Mouse (Mus musculus): ENCODE measurements around the gene Tmem183a. TPM values are rescaled to one million over a fixed set of nuclear protein-coding genes. Genes with fewer than 3 reads are reported as not detected.

Tmem183a gene
- 10 to 100 TPM; 13.8 to 19.5 TPM for total RNA-seq (2021)
- long read RNA-seq, experiment 1, transcript Tmem183a-201 (8 exons, 3,149 nt) = major isoform, 8 of 20 reads
- long read RNA-seq, experiment 1, partial matches to known transcripts = 2 of 20 reads
- long read RNA-seq, experiment 1, other reads (novel, unspliced or antisense) = 6 of 20 reads
- long read RNA-seq, experiment 2, transcript Tmem183a-201 (8 exons, 3,149 nt) = major isoform, 5 of 16 reads
- long read RNA-seq, experiment 2, partial matches to known transcripts = 2 of 16 reads
- long read RNA-seq, experiment 2, other reads (novel, unspliced or antisense) = 8 of 16 reads

DNA sequence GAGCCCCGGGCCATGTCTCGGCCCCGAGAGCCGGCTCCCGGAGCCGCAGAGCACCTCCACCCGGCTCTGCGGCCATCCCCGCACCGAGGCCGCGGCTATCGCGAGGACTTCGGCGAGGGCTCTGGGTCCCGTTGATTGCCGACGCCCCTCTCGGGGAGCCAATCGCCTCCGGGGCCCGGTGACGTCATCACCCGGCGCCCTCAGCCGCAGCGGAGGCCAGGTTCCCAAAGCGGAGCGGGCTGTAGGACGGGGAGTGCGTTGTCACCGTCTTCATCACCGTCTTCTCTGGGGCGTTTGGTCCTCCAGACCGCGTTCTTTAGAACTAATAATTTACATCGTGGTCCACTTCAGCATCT, at the start of gene Tmem183a:
Gene Tmem183a (minus strand): TSS at position 123 of the 356 bp plus-strand sequence.
- DNase-seq = peak; percentile 98
- intact Hi-C loops (cut with DNase I; ENCODE audit: low total_unique reads) = loop anchor here (10.0 kb wide), 1 partner anchor 93 kb away; the partner anchor contains the start of gene Klhl12

DNA sequence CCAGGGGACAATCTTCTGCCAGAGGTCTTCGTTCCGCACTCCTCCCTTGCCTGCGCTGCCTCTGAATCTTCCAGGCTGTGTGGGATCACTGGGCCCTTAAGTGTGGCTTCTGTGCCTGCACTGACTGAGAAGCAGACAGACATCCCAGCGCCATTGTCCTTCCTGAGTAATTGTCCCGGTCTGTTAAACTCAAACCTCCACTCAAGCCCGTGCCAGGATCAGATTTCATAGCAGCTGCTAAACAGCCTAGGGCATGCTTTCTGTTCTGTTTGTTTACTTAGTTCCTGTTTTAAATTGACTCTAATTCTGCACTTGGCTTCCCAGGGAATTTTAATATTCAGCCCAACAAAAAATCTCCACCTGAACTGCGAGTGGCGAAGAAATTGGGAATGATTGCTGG, 46.3 kb upstream of the Tmem183a start:
- intact Hi-C loops (cut with DNase I; ENCODE audit: low total_unique reads) = no loop called here
- DNase-seq = no peak

DNA sequence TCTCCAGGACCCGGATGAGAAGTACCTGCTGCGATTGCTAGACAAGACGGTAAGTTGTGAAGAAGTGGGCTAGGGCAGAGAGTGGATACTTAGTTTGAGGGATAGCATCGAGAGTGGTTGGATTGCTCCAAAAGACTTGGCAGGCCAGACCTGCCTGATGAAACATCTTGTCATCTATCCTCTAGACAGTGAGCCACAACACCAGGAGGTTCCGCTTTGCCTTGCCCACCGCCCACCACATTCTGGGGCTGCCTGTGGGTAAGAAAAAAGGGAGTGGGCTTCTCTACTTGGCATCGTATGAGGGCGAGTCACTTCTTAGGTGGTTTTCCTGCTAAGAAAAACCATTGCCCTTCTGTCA, 44.6 kb upstream of the Tmem183a start:
- intact Hi-C loops (cut with DNase I; ENCODE audit: low total_unique reads) = no loop called here

DNA sequence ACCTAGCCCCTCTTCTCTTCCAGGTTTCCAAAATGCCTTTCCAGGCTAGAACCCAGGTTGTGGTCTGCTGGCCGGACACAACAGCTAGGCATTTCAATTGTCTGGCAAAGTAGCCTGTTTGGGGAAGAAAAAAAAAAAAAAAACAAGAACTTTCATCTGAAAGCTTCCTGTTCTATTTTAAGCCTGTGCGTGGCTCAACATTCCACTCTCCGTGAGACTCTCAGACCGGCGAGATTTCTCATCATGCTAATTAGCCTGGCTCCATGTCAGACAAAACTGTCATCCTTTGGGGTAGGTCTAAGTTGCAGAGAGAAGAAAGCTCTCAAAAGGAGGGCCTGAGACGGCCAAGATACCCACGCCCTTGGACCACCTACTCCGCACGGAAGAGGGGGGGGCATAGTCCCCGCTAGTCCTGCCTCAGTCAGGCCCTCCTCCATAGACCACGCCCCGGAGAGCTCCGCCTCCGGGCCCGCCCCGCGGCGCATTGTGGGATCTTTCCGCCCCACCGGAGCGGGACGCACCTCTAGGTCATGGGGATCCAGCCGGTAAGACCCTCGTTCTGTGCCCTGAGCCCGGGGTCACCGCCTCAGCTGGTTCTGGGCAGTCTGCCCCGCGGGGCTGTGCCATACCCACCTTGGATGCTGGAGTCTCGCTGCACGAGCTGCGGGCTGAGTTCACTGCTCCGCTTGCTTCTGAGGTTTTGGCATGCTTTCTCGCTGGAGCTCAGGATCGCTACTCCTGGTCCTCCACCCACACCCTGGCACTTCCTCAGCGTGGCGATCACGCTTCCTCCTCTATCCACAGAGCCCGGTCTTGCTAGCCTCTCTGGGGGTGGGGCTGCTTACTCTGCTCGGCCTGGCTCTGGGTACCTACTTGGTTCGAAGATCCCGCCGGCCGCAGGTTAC, 44.0 kb upstream of the Tmem183a start, which contains the start of gene Cyb5r1:
Gene Cyb5r1 (plus strand): TSS at position 51 of the 905 bp plus-strand sequence.
- intact Hi-C loops (cut with DNase I; ENCODE audit: low total_unique reads) = no loop called here
- peak; percentile 76 for DNase-seq

More for the DNA sequence above, 44.6 kb upstream of the Tmem183a start:
- no peak for DNase-seq

DNA sequence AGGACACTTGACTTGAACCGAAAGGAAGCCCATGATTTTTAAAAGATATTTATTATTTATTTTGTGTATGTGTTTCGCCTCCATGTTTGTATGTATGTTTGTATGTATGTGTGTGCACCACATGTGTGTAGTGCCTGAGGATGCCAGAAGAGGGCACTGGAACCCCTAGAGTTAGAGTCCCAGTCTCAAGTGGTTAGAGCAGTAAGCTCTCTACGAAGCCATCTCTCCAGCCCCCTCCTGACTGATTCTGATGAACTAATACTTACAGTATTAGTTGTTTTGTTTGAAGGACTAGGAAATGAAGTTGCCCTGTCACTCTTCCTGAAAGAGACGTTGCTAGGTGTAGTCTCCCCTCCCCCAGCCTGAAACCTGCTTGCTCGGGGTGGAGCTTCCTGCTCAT, 38.0 kb upstream of the Tmem183a start:
- intact Hi-C loops (cut with DNase I; ENCODE audit: low total_unique reads) = no loop called here

DNA sequence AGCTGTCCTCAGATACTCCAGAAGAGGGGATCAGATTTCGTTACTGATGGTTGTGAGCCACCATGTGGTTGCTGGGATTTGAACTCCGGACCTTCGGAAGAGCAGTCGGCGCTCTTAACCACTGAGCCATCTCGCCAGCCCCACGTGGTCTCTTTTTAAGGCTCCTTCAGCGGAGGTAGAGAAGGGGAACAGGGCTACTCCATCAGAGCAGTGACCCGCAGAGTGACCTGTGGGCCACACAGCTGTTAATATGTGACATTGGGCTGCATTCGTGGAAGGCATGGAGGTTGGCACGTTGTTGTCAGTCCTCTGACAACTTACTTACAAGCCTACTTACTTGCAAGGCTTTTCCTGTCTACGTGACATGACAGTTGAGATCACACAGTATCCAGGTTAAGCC, 36.4 kb upstream of the Tmem183a start:
- DNase-seq = no peak
- intact Hi-C loops (cut with DNase I; ENCODE audit: low total_unique reads) = no loop called here

More for the DNA sequence above, 38.0 kb upstream of the Tmem183a start:
- no peak for DNase-seq

DNA sequence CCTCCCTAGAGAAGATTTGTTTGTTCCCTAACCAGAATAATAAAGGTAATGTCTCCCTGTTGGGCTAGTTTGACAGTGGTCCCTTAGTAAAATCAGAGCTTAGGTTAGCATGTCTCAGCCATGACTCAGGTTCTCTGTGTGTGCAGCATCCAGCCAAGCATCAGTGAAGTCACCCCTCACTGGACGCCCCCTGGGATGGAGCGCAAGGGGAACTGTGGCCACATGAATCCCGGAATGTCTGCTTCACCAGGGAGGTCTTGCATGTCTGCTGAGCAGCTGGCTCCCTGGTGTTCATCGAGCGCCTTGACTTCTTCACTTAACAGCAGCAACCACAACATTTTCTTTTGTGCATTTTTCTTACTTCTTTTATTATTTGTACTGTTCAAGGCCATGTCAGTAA, 32.0 kb upstream of the Tmem183a start:
- intact Hi-C loops (cut with DNase I; ENCODE audit: low total_unique reads) = no loop called here
- DNase-seq = no peak

DNA sequence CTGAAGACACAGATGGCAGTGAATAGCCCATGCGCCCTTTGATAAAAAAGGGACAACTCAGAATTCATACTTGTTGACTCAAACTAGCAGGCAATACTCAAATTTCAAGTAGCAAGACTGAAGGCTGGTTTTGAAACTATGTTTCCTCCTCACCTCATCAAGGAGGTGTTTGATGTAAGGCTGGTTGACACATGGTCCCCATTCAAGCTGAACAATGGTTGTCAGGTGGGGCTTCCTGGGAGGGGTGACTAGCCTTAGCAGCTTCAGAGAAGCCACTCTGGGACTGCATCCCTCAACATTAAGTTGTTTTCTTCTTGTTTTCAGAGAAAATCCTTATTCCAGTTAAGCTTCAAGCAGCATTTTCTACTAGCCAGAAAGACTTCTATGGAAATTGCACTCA, 23.9 kb upstream of the Tmem183a start, which contains the start of gene 4933406M09Rik:
Gene 4933406M09Rik (plus strand): TSS at position 275 of the 400 bp plus-strand sequence.
- intact Hi-C loops (cut with DNase I; ENCODE audit: low total_unique reads) = no loop called here
- DNase-seq = no peak

DNA sequence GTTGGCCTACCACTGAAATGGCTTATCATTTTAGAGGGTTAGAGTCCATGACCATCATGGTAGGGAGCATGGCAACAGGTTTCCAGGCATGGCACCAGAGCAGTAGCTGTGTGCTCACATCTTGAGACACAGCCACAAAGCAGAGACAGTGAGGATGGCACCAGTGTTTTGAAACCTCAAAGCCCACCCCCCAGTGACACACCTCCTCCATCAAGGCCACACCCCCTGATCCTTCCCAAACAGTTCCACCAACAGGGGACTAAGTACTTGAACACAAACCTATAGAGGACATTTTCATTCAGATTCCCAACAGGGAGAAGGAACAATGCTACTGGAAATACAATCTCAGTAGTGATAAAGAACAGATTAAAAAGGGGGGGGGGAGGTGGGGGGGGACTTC, 23.4 kb upstream of the Tmem183a start:
- DNase-seq = no peak
- intact Hi-C loops (cut with DNase I; ENCODE audit: low total_unique reads) = no loop called here

DNA sequence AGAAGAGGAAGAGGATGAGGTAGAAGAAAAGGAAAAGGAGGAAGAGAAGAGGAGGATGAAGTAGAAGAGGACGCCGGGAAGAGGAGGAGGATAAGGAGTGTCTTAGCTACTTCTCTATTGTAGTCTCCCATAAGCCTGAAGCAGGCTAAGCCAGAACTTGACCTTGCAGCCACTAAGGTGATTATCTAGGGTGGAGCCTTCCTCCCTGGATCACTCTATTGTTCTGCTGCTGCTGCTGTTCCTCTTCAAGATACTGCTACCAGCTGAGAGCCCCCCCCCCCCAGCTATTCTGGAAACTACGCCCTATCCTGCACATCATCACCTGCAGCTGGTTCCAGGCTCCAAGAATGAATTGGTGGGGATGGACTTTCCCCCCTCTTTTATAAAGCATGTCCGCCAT, 22.8 kb upstream of the Tmem183a start:
- intact Hi-C loops (cut with DNase I; ENCODE audit: low total_unique reads) = no loop called here
- no peak for DNase-seq

DNA sequence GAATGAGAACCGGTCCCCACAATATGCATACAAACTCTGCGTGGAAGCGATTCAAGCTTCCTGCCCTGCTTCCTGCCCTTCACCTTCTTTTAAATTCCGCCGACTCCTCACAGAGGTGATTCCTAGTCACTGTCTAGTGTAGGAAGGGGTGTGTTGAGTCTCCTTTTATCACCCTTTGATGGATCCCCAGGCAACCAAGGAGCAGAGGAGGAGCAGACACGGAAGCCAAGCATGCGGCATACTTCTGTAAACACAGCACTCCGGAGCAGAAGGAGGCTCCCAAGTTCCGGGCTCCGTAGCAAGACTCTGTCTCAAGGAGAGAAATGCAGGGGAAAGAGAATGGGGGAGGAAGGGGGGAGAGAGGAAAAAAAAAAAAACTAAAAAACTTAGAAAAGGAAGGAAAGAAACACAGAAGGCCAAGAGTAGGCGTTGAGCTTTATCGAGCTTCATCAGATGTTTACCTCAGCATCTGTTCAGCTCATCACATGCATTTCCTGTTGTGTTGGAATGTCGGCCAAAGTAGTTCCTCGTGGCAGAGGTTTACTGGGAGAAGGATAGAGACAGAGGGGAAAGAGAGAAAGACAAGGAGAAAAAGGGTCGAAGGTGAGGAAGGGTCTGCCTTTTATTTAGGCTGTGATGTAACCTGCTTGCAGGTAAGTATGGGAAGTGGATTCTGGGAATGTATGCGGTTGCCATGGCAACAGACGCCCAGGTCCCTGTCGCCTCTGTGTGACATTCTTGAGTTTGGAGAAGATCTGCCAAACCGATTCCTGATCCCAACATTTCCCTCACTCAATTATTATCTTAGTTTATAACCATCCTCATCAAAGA, 20.2 kb upstream of the Tmem183a start:
- no peak for DNase-seq
- intact Hi-C loops (cut with DNase I; ENCODE audit: low total_unique reads) = no loop called here

DNA sequence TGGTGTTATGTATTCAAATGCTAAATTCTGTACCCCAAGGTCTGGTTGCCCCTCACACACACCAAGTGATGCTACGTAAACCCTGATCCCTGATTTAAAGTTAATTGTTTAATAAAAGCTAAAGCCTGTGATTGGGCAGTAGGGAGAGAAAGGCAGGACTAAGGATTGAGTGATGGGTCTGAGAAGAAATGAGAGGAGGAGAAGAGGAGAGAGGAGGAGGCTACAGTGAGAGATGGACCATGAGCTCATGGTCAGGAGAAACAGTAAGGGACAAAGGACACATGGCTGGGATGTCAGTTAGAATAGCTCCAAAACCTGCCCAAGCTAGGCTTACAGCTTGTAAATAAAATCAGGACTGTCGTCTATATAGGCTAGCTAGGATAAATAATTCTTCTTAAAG, 19.3 kb upstream of the Tmem183a start:
- intact Hi-C loops (cut with DNase I; ENCODE audit: low total_unique reads) = no loop called here
- DNase-seq = no peak

DNA sequence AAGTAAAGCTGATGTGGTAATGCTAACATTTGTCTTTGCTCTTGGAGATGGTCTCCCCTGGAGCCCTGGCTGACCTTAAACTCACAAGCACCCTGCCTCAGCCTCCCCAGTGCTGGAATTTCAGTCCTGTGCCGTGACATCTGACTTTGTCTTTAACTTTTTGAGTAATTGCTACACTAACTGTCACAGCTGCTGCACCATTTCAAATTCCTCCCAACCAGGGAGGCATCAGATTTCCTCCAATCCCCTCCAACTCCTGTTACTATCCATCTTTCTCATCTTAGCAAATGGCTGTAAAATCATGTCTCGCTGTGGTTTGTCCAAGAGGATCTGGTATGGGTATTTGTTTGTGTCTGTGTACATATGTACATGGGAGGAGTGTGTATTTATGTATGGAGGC, 12.3 kb upstream of the Tmem183a start:
- no peak for DNase-seq
- intact Hi-C loops (cut with DNase I; ENCODE audit: low total_unique reads) = no loop called here

DNA sequence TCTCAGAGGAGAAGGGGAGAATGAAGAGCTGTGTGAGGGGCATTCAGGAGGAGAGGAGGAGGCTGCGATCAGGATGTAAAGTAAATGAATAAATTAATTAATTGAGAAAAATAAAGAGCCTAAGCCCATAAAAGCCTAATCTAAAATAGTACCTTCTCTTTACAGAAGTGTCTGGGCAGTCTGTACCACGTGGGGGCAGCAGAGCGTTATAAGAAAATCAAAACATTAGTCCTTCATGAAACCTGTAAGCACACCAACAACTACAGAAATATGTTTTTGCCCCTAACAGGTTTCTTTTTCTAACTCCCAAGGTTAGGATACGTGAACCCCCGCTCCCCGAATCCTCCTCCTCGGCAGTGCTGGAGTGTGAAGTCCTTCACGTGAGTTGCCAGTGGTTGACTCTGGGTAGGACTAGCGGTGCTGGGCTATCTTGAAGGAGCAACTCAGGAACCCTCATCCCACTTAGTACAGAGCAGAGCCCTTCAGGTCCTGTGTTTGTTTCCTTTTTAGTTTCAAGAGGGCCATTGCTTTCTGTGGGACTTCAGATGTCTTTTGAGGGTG, 7.1 kb upstream of the Tmem183a start:
- peak; percentile 52 for DNase-seq
- intact Hi-C loops (cut with DNase I; ENCODE audit: low total_unique reads) = loop anchor here (10.0 kb wide), 1 partner anchor 86 kb away; the partner anchor contains the start of gene Klhl12

DNA sequence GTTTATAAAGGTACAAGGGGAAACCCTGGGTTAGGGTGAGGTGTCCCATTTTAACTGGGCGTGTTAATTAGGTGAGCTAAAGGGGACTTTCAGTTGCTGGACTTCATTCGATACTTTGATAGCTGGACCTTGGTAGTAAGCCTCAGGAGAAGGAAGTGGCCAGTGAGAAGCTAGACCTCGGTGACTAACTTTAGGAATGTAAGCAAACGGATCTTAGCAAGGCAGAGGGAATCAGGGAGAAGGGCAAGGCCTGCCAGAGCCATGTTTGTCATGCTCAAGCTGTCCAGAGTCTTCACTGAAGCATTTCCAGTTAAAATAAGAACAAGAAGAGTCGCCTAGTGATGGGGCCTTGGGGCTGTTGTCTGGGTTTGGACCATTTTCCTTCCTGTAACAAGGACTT, 3.7 kb upstream of the Tmem183a start:
- no peak for DNase-seq
- intact Hi-C loops (cut with DNase I; ENCODE audit: low total_unique reads) = loop anchor here (10.0 kb wide), 1 partner anchor 89 kb away; the partner anchor contains the start of gene Klhl12

DNA sequence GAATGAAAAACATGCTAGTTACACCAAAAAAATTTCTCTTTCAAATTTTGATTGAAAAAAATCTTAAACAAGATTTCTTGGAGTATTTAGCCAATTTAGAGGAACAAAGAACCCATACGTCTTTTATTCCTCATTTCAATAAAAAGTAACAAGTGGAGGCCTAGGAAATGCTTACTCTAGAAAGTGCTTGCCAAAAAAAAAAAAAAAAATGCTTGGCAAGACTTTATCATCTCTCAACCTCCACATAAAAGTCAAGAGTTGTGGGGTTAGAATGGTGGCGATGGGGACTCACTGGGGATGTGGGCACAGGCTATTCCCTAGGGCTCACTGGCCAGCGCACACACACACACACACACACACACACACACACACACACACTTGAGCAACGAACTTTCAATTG, 1.4 kb upstream of the Tmem183a start:
- no peak for DNase-seq
- intact Hi-C loops (cut with DNase I; ENCODE audit: low total_unique reads) = loop anchor here (10.0 kb wide), 1 partner anchor 92 kb away; the partner anchor contains the start of gene Klhl12

DNA sequence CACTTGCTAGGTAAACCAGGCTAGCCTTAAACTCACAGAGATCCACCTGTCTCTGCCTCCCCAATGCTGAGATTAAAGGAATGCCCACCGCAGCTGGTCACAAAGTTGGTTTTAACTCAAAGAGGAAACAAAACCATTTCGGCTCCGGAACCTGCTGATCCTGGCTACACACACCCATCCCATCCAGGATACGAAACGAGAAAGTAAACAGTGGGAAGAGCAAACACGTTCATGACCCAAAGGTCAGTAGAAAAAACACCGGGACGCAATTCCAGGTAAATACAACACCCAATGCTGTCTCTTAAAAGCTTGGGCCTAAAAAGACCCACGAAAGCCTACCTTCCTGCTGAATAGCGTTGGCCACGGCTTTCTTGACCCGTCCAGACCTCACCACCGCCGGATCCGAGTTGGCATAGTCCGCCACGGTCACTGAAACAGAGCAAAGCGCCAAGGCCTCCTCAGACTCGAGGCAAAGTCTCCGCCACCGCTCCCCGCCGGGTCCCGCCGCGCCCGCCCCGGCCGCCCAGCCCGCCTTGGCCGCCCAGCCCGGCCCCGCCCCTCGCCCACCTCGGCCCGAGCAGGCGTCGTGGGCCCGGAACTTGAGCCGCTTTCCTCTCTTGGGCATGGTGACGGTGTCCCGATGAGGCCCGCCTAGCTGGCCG, 453 bp downstream of the Tmem183a start:
- no peak for DNase-seq
- intact Hi-C loops (cut with DNase I; ENCODE audit: low total_unique reads) = loop anchor here (10.0 kb wide), 1 partner anchor 93 kb away; the partner anchor contains the start of gene Klhl12

DNA sequence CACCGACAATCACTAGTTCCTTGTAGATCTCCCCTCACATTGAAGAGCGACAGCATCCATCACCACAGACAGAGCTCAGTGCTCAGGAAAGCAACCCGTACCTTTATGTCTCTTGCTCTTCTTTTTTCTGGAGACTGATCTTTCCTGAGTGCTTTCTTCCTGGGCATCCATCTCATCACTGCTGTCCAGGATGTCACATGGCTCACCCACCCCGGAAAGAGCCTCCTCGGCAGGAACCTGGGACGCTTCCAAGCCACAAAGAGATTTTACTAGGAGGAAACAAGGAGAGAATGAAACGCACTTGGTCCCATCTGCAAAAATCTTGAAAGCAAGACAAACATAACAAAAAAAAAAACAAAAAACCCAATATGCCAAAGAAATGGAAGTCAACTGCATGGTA, 1.1 kb downstream of the Tmem183a start:
- no peak for DNase-seq
- intact Hi-C loops (cut with DNase I; ENCODE audit: low total_unique reads) = loop anchor here (10.0 kb wide), 1 partner anchor 94 kb away; the partner anchor contains the start of gene Klhl12

DNA sequence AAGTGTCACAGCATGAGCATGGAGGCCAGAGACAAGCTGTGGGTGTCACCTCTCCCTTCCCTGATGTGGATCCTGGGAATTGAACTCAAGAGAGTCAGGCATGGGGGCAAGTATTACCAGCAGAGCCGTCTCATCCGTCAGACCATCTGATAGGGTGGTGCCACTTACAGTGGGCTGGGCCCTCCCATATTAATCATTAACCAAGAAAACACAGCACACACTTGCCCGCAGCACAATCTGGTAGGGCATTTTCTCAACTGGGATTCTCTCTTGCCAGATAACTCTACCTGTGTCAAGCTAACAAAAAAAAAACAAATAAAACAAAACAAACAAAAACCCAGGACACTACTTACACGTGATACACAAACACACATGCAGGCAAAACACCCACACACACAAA, 4.3 kb downstream of the Tmem183a start:
- no peak for DNase-seq
- intact Hi-C loops (cut with DNase I; ENCODE audit: low total_unique reads) = no loop called here
